Mouse (Mus musculus) megakaryocyte, embryonic 14.5 days (primary cell): ENCODE results near the gene Camkk2.

Source experiments
- FLI1 ChIP-seq: IDR thresholded peaks from 2 replicates; pipeline ENCODE4 v1.6.1; 2012; ENCODE audit warnings: low read length, inconsistent platforms, mixed read lengths
- GATA1 ChIP-seq: IDR thresholded peaks from 3 replicates; pipeline ENCODE4 v1.6.1; 2012; ENCODE audit warnings: mixed read lengths, low read length, inconsistent platforms, borderline replicate concordance

- no peak for TF ChIP-seq GATA1
- no peak for TF ChIP-seq FLI1
Observed at GRCm38 (mm10) chr5:122780791-122781432, 1.7 kb upstream of the Camkk2 start.
